Mouse (Mus musculus): Measurements from ENCODE around the gene Slit2. TPM values are rescaled to one million over a fixed set of nuclear protein-coding genes. Genes with fewer than 3 reads are reported as not detected.

Gene Slit2
- polyA plus RNA-seq, 1 experiment from 2014 or later = 9.1 TPM

- no peaks in the 10 kb centered on the region for H3K4me1 ChIP-seq (replicated peaks; ENCODE audit: control insufficient read depth, insufficient read depth)
- TF ChIP-seq CTCF (IDR thresholded peaks at IDR 0.05; ENCODE audit: low read depth) (no peak), EP300 (optimal IDR thresholded peaks at IDR 0.05) (no peak)
- H3K9me3 ChIP-seq (ENCODE audit: control insufficient read depth, low read length) = no peaks in the 10 kb centered on the region
- H3K9ac ChIP-seq (ENCODE audit: low read length) = no peak overlapping the region
- H3K4me2 ChIP-seq (replicated peaks; ENCODE audit: low read depth) = no peak overlapping the region
- no peak overlapping the region for H3K27ac ChIP-seq (replicated peaks)
- no peak for DNase-seq (ENCODE audit: low spot score)
- no peaks in the 10 kb centered on the region for H3K36me3 ChIP-seq (ENCODE audit: control insufficient read depth, insufficient read depth, low read length)
- 51% methylated on average over 9 of the region's 9 CpGs for WGBS
- no peak overlapping the region for H3K4me3 ChIP-seq (ENCODE audit: low read depth, low read length)
- no peaks in the 10 kb centered on the region for H3K27me3 ChIP-seq (ENCODE audit: control insufficient read depth, insufficient read depth, low read length)
- ATAC-seq (ENCODE audit: low FRiP score, low TSS enrichment) = no peak
Observed at GRCm38 (mm10) chr5:48181646-48182302, 198.8 kb downstream of the Slit2 start.

GRCm38 (mm10) chr5:48184358-48184757 lies 201.4 kb downstream of the Slit2 start:
- H3K4me1 ChIP-seq (replicated peaks; ENCODE audit: control insufficient read depth, insufficient read depth) = no peaks in the 10 kb centered on the region
- no peak for ATAC-seq (ENCODE audit: low FRiP score, low TSS enrichment)
- 84% methylated on average over 8 of the region's 8 CpGs for WGBS
- TF ChIP-seq CTCF (IDR thresholded peaks at IDR 0.05; ENCODE audit: low read depth) (no peak), EP300 (optimal IDR thresholded peaks at IDR 0.05) (no peak)
- no peak overlapping the region for H3K4me3 ChIP-seq (ENCODE audit: low read depth, low read length)
- H3K4me2 ChIP-seq (replicated peaks; ENCODE audit: low read depth) = no peak overlapping the region
- no peaks in the 10 kb centered on the region for H3K27me3 ChIP-seq (ENCODE audit: control insufficient read depth, insufficient read depth, low read length)
- no peaks in the 10 kb centered on the region for H3K36me3 ChIP-seq (ENCODE audit: control insufficient read depth, insufficient read depth, low read length)
- no peak overlapping the region for H3K9ac ChIP-seq (ENCODE audit: low read length)
- no peaks in the 10 kb centered on the region for H3K9me3 ChIP-seq (ENCODE audit: control insufficient read depth, low read length)
- DNase-seq (ENCODE audit: low spot score) = no peak
- no peak overlapping the region for H3K27ac ChIP-seq (replicated peaks)

- Histone ChIP-seq H3K36me3 (ENCODE audit: control insufficient read depth, insufficient read depth, low read length) (no peaks in the 10 kb centered on the region), H3K4me2 (replicated peaks; ENCODE audit: low read depth) (no peak overlapping the region), H3K9ac (ENCODE audit: low read length) (no peak overlapping the region), H3K27ac (replicated peaks) (no peak overlapping the region), H3K9me3 (ENCODE audit: control insufficient read depth, low read length) (no peaks in the 10 kb centered on the region), H3K27me3 (ENCODE audit: control insufficient read depth, insufficient read depth, low read length) (no peaks in the 10 kb centered on the region), H3K4me3 (ENCODE audit: low read depth, low read length) (no peak overlapping the region), H3K4me1 (replicated peaks; ENCODE audit: control insufficient read depth, insufficient read depth) (no peaks in the 10 kb centered on the region)
- no peak for TF ChIP-seq EP300 (optimal IDR thresholded peaks at IDR 0.05)
- TF ChIP-seq CTCF (IDR thresholded peaks at IDR 0.05; ENCODE audit: low read depth) = no peak
- DNase-seq (ENCODE audit: low spot score) (no peak), ATAC-seq (ENCODE audit: low FRiP score, low TSS enrichment) (no peak)
- WGBS = 61% methylated on average over 4 of the region's 4 CpGs
Observed at GRCm38 (mm10) chr5:48187819-48188218, 204.9 kb downstream of the Slit2 start.

GRCm38 (mm10) chr5:48199380-48199779 lies 216.4 kb downstream of the Slit2 start:
- Histone ChIP-seq H3K4me3 (ENCODE audit: low read depth, low read length) (no peak overlapping the region), H3K4me2 (replicated peaks; ENCODE audit: low read depth) (no peak overlapping the region), H3K27ac (replicated peaks) (no peak overlapping the region), H3K9ac (ENCODE audit: low read length) (no peak overlapping the region), H3K27me3 (ENCODE audit: control insufficient read depth, insufficient read depth, low read length) (no peaks in the 10 kb centered on the region), H3K4me1 (replicated peaks; ENCODE audit: control insufficient read depth, insufficient read depth) (no peaks in the 10 kb centered on the region), H3K9me3 (ENCODE audit: control insufficient read depth, low read length) (no peaks in the 10 kb centered on the region), H3K36me3 (ENCODE audit: control insufficient read depth, insufficient read depth, low read length) (no peaks in the 10 kb centered on the region)
- no peak for TF ChIP-seq CTCF (IDR thresholded peaks at IDR 0.05; ENCODE audit: low read depth)
- no peak for TF ChIP-seq EP300 (optimal IDR thresholded peaks at IDR 0.05)
- no peak for ATAC-seq (ENCODE audit: low FRiP score, low TSS enrichment)
- DNase-seq (ENCODE audit: low spot score) = no peak

- no peaks in the 10 kb centered on the region for H3K27me3 ChIP-seq (ENCODE audit: control insufficient read depth, insufficient read depth, low read length)
- 82% methylated on average over 2 of the region's 2 CpGs for WGBS
- no peak for ATAC-seq (ENCODE audit: low FRiP score, low TSS enrichment)
Observed at GRCm38 (mm10) chr5:48215248-48215647, 232.3 kb downstream of the Slit2 start.

GRCm38 (mm10) chr5:48219624-48220155 lies 236.8 kb downstream of the Slit2 start:
- Histone ChIP-seq H3K27me3 (ENCODE audit: control insufficient read depth, insufficient read depth, low read length) (no peaks in the 10 kb centered on the region), H3K27ac (replicated peaks) (no peak overlapping the region), H3K9ac (ENCODE audit: low read length) (no peak overlapping the region), H3K4me3 (ENCODE audit: low read depth, low read length) (no peak overlapping the region), H3K36me3 (ENCODE audit: control insufficient read depth, insufficient read depth, low read length) (no peaks in the 10 kb centered on the region), H3K4me2 (replicated peaks; ENCODE audit: low read depth) (no peak overlapping the region), H3K4me1 (replicated peaks; ENCODE audit: control insufficient read depth, insufficient read depth) (no peaks in the 10 kb centered on the region), H3K9me3 (ENCODE audit: control insufficient read depth, low read length) (no peaks in the 10 kb centered on the region)
- ATAC-seq (ENCODE audit: low FRiP score, low TSS enrichment) = no peak
- TF ChIP-seq EP300 (optimal IDR thresholded peaks at IDR 0.05) (no peak), CTCF (IDR thresholded peaks at IDR 0.05; ENCODE audit: low read depth) (no peak)
- DNase-seq (ENCODE audit: low spot score) = no peak
- WGBS = 85% methylated on average over 10 of the region's 10 CpGs

More at GRCm38 (mm10) chr5:48215248-48215647, 232.3 kb downstream of the Slit2 start:
- Histone ChIP-seq H3K4me2 (replicated peaks; ENCODE audit: low read depth) (no peak overlapping the region), H3K9ac (ENCODE audit: low read length) (no peak overlapping the region), H3K4me1 (replicated peaks; ENCODE audit: control insufficient read depth, insufficient read depth) (no peaks in the 10 kb centered on the region), H3K27ac (replicated peaks) (no peak overlapping the region), H3K4me3 (ENCODE audit: low read depth, low read length) (no peak overlapping the region), H3K9me3 (ENCODE audit: control insufficient read depth, low read length) (no peaks in the 10 kb centered on the region), H3K36me3 (ENCODE audit: control insufficient read depth, insufficient read depth, low read length) (no peaks in the 10 kb centered on the region)
- no peak for DNase-seq (ENCODE audit: low spot score)
- TF ChIP-seq EP300 (optimal IDR thresholded peaks at IDR 0.05) (no peak), CTCF (IDR thresholded peaks at IDR 0.05; ENCODE audit: low read depth) (no peak)

Measured in stomach, postnatal 0 days (tissue).